Mouse (Mus musculus): Measurements from ENCODE around the gene Fgfr3. TPM values are rescaled to one million over a fixed set of nuclear protein-coding genes. Genes with fewer than 3 reads are reported as not detected.
A peak's percentile ranks its signal among the peaks of the same experiment; 100 is the strongest.

Gene Fgfr3
- polyA plus RNA-seq (2015; fragmentation: Nextera tagmentation; extraction: Ambion mirVana): 41.1 and 45.7 TPM in 2 replicates

DNA sequence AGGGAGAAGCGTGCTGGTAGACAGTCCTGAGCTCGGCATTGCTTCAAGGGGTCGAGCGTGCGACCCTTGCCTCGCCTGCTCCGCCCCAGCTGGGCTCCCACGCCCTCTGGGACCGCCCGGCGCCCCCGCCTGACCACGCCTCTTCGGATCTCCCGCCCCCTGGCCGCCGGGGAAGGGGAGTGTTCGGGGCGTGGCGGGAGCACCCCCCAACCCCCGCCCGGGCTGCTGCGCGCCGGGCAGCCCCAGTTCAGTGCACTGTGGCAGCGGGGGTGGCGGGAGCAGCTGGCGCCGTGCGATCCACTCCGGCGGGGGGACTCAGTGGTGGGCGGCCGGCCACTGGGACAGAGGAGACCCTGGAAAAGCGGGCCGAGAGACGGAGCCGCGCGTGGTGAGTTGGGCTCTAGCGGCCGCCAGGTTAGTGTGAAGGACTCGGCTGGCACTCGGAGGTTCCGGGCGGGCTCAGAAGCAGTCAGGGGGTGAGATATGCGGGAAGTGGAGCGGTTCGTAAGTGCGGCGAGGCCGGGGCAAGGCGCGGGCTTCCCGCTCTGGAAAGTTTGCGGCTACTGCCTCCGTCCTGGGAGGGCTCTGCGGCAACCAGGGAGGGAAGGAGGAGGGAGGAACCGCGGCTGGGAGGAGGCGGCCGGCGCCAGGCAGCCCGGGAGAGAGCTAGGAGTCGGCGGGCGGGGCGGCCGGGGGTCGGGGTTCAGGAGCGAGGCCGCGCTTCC lies at the start of gene Fgfr3:
Gene Fgfr3, plus strand, starts transcription at position 134 of the 725 bp plus-strand sequence.
- WGBS: under 1% methylated on average over 73 of the region's 73 CpGs

DNA sequence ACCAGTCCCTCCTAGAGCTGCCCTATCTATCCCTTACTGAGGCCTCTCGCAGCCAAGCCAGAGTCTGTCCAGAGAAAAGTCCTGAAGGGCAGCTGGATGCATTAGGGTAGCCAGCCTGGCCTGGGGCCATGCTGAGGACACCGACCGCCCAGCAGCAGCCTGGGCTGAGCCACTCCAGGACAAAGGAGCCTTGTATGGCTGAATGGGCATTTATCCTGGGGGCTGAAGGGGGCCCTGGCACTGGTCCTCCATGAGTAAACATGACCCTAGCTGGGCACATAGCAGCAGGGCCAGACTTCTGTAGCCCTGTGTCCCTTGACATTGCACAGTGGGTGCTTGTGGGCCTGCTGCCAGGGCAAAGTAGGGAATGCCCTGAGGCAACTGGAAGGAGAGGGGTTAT lies 47.0 kb upstream of the Fgfr3 start:
- Histone ChIP-seq H3K36me3 (peaks cover 12% of the 10 kb centered on the region), H3K9ac (peak overlapping the region; percentile 35; the same call in 1 of the 2 replicates), H3K27me3 (no peaks in the 10 kb centered on the region), H3K4me1 (replicated peaks) (peaks cover 15% of the 10 kb centered on the region), H3K9me3 (no peaks in the 10 kb centered on the region), H3K27ac (no peak overlapping the region; the same call in 1 of the 2 replicates), H3K4me2 (no peak overlapping the region), H3K4me3 (no peak overlapping the region)
- WGBS: 37% methylated on average over 3 of the region's 3 CpGs
- ATAC-seq (ENCODE audit: low FRiP score): peak; percentile 52; the same call in 1 of the 2 replicates

More for the DNA sequence above, at the start of gene Fgfr3:
- peak within 1 kb of the TSS; percentile 68 for H3K4me3 ChIP-seq
- H3K4me2 ChIP-seq: peak within 1 kb of the TSS; percentile 98
- H3K27ac ChIP-seq: peak within 1 kb of the TSS; percentile 84
- H3K36me3 ChIP-seq: no peaks in the 10 kb centered on the region
- ATAC-seq (ENCODE audit: low FRiP score): peak; percentile 45; the same call in 1 of the 2 replicates
- no peaks in the 10 kb centered on the region for H3K9me3 ChIP-seq
- peak within 1 kb of the TSS; percentile 85 for H3K9ac ChIP-seq
- peaks cover 50% of the 10 kb centered on the region for H3K27me3 ChIP-seq
- H3K4me1 ChIP-seq (replicated peaks): peaks cover 62% of the 10 kb centered on the region

DNA sequence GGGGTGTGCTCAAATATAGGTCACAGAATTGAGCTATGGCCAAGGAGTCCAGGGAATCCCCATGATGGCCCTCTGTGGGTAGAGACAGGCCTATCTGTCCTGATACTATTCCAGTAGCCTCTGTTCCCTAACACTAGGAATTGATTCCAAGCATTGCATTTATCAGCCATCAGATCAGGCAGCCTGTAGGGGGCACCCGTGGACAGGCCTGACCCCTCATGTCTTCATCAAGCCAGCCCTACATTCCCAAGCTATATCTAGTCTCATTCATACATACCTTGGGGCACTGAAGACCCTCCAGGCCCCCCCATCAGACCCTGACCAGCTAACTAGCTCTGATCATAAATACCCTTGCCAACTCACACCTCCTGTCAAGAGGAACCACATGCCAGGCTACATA lies 45.5 kb upstream of the Fgfr3 start:
- WGBS: 0% methylated on average over 1 of the region's 1 CpGs
- no peaks in the 10 kb centered on the region for H3K9me3 ChIP-seq
- ATAC-seq (ENCODE audit: low FRiP score): no peak
- H3K4me2 ChIP-seq: no peak overlapping the region
- H3K4me3 ChIP-seq: no peak overlapping the region
- no peak overlapping the region for H3K27ac ChIP-seq
- peaks cover 17% of the 10 kb centered on the region for H3K4me1 ChIP-seq (replicated peaks)
- H3K27me3 ChIP-seq: no peaks in the 10 kb centered on the region
- H3K36me3 ChIP-seq: 0 out of 2 replicates have a peak, but pooled peaks cover 2% of the 10 kb centered on the region
- no peak overlapping the region for H3K9ac ChIP-seq

DNA sequence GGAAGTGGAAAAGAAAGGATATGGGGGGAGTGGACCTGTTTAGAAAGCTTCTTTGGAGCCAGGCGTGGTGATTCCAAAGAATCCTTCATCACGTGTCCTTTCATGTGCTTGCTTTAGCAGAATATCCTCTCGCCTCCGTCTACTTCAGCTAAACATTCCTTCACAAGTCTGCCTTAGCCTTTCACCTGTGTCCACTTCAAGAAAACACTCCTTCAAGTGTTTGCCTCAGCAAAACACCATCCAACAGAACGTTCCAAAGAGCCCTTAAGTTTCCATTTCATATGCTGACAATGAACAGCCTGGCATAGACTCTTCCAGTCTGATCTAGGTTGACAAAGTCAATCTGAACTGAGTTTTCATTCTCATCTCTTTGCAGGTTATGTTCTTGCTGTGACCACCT lies 43.2 kb upstream of the Fgfr3 start:
- 89% methylated on average over 5 of the region's 5 CpGs for WGBS
- no peak for ATAC-seq (ENCODE audit: low FRiP score)
- Histone ChIP-seq H3K27ac (no peak overlapping the region), H3K4me3 (no peak overlapping the region), H3K9ac (no peak overlapping the region), H3K27me3 (no peaks in the 10 kb centered on the region), H3K4me1 (replicated peaks) (peaks cover 22% of the 10 kb centered on the region), H3K4me2 (no peak overlapping the region), H3K36me3 (no peaks in the 10 kb centered on the region), H3K9me3 (no peaks in the 10 kb centered on the region)

DNA sequence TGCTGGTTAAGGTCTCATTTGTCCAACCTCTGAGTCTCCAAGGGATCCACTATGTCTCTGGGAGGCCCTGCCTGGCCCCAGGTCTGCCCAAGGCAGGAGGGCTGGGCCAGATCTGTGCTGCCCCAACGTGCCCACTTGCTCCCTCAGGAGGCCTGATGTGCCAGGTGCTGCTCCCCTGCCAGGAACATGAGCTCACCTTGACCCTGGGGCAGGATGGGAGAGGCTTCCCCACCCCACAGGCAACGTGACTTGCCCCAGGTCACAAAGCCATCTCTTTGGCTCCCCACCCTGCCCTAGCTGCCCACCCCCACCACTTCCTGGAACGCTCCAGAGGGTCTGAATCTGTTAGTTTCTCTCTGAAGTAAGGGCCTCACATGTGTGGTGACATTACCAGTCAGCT lies 40.4 kb upstream of the Fgfr3 start:
- Histone ChIP-seq H3K4me1 (replicated peaks) (0 out of 2 replicates have a peak, but pooled peaks cover 7% of the 10 kb centered on the region), H3K9me3 (no peaks in the 10 kb centered on the region), H3K36me3 (no peaks in the 10 kb centered on the region), H3K27ac (no peak overlapping the region), H3K9ac (0 out of 2 replicates have a peak overlapping the region, but pooled peaks have one; percentile 11), H3K4me2 (no peak overlapping the region), H3K4me3 (no peak overlapping the region), H3K27me3 (0 out of 2 replicates have a peak, but pooled peaks cover 6% of the 10 kb centered on the region)
- ATAC-seq (ENCODE audit: low FRiP score): no peak
- WGBS: 62% methylated on average over 3 of the region's 3 CpGs

DNA sequence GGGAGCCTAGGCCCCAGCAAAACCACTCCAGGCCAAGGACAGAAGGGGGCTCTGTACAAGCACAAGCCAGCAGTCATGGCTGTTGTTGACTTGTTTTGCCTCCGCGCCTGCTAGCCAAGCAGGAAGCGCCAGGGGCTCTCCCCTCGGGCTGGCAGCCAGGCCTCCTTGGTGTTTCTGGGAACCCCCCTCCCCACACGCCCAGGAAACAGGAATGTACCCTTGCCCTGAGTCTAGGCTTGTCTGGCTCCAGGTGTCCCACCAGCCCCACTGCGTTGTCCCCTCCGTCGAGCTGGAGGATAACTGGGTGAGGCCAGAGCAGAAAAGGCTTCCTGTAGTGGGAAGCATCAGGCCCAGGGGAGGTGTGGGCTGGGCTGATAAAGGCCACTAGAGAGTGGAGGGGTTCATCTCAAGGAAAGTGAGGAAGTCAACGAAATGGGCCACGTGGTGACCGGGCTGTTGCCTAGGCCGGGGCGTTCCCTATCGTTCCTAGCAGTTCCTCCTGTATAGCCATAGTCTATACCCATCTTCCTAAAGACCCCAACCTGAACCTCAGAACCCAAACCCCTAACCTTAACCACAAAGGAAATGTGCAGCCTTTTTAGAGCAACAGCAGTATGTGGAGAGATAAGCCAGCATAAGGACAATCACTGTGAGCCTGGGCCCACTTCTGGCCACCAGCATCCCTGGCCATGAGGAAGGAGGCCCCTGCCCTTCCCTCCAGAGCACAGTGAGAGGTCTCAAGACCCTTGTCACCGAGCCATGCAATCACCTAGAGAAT lies 39.7 kb upstream of the Fgfr3 start:
- H3K4me2 ChIP-seq: no peak overlapping the region
- ATAC-seq (ENCODE audit: low FRiP score): no peak
- H3K9me3 ChIP-seq: no peaks in the 10 kb centered on the region
- H3K9ac ChIP-seq: 0 out of 2 replicates have a peak overlapping the region, but pooled peaks have one; percentile 11
- 80% methylated on average over 15 of the region's 15 CpGs for WGBS
- no peaks in the 10 kb centered on the region for H3K36me3 ChIP-seq
- peaks cover 13% of the 10 kb centered on the region; the same call in 1 of the 2 replicates for H3K27me3 ChIP-seq
- no peak overlapping the region for H3K27ac ChIP-seq
- 0 out of 2 replicates have a peak, but pooled peaks cover 11% of the 10 kb centered on the region for H3K4me1 ChIP-seq (replicated peaks)
- no peak overlapping the region for H3K4me3 ChIP-seq

DNA sequence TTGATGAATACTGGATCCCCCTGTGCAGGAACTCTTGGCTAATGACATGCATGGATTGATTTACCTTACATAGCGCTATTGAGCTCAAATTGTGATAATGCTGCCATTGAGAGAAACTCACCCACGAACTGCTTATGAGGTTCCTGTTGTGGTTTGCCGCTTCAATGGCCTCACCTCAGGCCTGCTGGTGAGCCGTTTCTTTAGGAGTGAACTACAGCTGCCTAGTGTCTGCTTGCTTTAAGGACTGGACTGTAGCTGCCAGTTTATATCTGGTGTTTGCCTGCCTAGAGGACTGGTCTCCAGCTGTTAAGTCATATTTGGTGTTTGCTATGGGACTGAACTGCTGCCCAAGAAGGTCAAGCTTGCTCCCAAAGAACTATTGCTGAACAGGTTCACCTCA lies 38.5 kb upstream of the Fgfr3 start:
- Histone ChIP-seq H3K27ac (no peak overlapping the region), H3K4me2 (no peak overlapping the region), H3K4me3 (no peak overlapping the region), H3K9me3 (no peaks in the 10 kb centered on the region), H3K36me3 (no peaks in the 10 kb centered on the region), H3K4me1 (replicated peaks) (0 out of 2 replicates have a peak, but pooled peaks cover 15% of the 10 kb centered on the region), H3K27me3 (peaks cover 24% of the 10 kb centered on the region; the same call in 1 of the 2 replicates), H3K9ac (no peak overlapping the region)
- ATAC-seq (ENCODE audit: low FRiP score): no peak
- 75% methylated on average over 4 of the region's 4 CpGs for WGBS

DNA sequence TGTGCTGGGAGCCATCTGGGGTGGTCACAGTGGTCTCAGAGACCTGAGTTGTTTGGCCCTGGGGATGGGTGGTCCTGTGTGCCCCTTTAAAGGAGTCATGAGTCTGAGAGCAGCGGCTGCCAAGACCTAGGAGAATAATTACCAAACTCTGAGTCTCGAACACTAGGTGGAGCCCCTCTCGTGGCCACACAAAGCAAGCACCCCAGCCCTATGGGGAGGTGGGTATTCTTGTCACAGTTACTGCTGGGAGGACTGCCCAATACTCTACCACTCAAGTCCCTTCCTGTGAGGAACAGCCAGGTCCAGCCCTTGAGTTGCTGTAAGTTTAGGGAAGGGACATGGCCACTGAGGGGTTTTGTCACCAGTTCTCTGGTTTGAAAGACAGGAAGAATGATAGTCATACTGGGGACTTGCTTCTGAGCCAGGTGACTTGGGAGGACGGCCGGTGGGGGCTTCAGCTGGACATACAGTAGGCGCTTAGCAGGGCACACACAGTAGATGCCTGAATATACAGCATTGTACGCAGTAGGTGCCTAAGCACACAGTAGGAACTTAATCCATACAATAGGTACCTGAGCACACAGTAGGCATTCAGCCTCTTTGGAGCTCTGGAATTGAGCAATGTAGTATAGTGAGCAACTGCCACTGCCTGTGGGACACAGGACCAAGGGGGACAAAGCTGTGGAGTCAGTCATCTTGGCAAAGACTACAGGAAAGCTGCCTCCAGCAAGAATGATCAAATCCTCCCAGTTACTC lies 37.4 kb upstream of the Fgfr3 start:
- Histone ChIP-seq H3K9ac (no peak overlapping the region), H3K36me3 (no peaks in the 10 kb centered on the region), H3K9me3 (no peaks in the 10 kb centered on the region), H3K4me1 (replicated peaks) (peaks cover 23% of the 10 kb centered on the region), H3K4me3 (no peak overlapping the region), H3K27me3 (peaks cover 35% of the 10 kb centered on the region; the same call in 1 of the 2 replicates), H3K4me2 (no peak overlapping the region), H3K27ac (no peak overlapping the region)
- 46% methylated on average over 7 of the region's 7 CpGs for WGBS
- ATAC-seq (ENCODE audit: low FRiP score): no peak; the same call in 1 of the 2 replicates

DNA sequence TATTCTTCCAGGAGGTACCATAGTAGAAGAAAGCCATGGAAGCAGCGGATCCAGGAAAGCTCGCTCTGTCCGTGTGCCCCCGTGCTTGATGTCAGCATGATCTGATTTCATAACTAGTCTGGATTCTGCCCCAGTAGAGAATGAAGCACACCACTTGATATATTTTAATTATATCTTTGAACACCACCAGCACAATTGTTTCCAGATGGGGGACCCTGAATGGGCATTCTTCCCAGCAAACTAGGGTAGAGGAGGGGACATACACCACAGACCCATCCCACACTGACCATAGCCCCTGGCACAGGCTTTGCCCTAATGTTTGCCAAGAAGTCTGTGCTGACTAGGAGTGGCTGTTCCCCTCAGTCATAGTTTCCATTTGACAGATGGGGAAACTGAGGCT lies 36.5 kb upstream of the Fgfr3 start:
- no peaks in the 10 kb centered on the region for H3K9me3 ChIP-seq
- H3K27me3 ChIP-seq: peaks cover 43% of the 10 kb centered on the region
- 85% methylated on average over 4 of the region's 4 CpGs for WGBS
- no peaks in the 10 kb centered on the region for H3K36me3 ChIP-seq
- H3K4me1 ChIP-seq (replicated peaks): peaks cover 32% of the 10 kb centered on the region
- no peak overlapping the region for H3K27ac ChIP-seq
- ATAC-seq (ENCODE audit: low FRiP score): no peak
- H3K4me2 ChIP-seq: no peak overlapping the region
- H3K4me3 ChIP-seq: no peak overlapping the region
- H3K9ac ChIP-seq: no peak overlapping the region

DNA sequence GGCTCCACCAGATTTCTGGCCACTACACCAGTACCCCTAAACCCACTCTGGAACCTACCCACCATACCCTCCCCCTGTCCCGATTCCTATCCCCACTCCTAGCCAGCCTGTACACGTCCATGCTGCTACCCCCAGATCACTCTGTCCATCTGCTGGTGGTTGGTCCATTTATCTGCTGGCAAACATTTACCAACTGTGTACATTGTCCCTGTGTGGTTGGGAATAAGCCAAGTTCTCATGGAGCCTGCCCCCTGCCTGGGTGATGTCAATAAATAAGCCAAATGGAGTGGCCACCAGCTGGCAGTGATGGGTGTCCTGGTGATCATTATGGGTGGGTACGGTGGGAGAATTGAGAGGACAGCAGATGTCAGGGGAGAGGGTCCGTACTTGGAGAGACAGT lies 34.3 kb upstream of the Fgfr3 start:
- H3K4me2 ChIP-seq: no peak overlapping the region
- 62% methylated on average over 4 of the region's 4 CpGs for WGBS
- H3K4me1 ChIP-seq (replicated peaks): peaks cover 39% of the 10 kb centered on the region
- peaks cover 63% of the 10 kb centered on the region for H3K27me3 ChIP-seq
- no peak overlapping the region for H3K27ac ChIP-seq
- ATAC-seq (ENCODE audit: low FRiP score): no peak
- H3K9ac ChIP-seq: no peak overlapping the region
- no peaks in the 10 kb centered on the region for H3K9me3 ChIP-seq
- no peak overlapping the region for H3K4me3 ChIP-seq
- H3K36me3 ChIP-seq: no peaks in the 10 kb centered on the region

DNA sequence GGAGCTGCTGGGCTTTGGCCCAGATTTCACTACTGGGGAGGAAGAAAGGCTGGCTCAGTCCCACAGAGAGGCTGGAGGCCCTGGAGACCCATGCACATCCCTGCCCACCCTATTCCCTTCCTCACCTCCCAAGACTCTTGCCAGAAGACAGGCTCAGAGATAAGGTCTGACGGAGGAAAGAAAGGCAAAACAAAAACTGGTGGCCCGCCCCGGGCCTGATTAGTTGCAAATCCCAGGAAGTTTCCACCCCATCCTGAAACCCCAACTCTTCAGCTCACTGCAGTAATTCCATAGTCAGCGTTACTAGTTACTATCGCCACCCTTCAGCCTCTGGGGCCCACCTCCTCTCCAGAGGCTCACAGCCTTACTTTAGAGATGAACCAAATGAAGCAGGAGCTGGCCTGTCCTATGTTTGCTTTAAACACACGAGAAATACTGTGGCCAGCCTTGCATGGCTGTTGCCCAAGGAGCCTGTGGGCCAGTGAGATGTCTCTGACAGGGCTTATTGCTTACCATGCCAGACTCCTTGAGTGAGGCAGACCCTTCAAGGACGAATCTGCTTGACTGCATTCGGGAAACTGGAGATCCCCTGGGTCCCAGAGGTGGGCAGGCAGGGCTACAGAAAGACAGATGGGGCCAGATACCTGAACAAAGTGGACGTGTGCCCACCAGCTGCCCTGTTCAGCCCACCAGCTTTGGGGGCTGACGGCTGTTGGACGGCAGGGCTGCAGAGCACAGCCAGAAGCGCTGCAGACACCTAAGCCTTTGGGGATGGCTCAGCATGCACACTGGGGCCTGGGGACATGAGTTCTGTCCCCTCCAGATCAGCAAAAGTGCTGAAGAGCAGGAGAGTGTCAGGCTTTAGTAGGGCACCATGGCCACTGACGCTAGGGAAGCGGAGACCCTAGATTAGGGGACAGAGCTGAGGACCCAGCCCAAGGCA lies 32.9 kb upstream of the Fgfr3 start:
- Histone ChIP-seq H3K27ac (peak overlapping the region; percentile 75), H3K4me3 (no peak overlapping the region), H3K9ac (peak overlapping the region; percentile 31; the same call in 1 of the 2 replicates), H3K9me3 (no peaks in the 10 kb centered on the region), H3K36me3 (no peaks in the 10 kb centered on the region), H3K4me1 (replicated peaks) (peaks cover 50% of the 10 kb centered on the region), H3K27me3 (peaks cover 77% of the 10 kb centered on the region), H3K4me2 (no peak overlapping the region; the same call in 1 of the 2 replicates)
- 40% methylated on average over 14 of the region's 14 CpGs for WGBS
- ATAC-seq (ENCODE audit: low FRiP score): peak; percentile 3; the same call in 1 of the 2 replicates

Data from hindbrain, embryonic 13.5 days (tissue).